Mouse (Mus musculus): Measurements from ENCODE around the gene Zbtb25. TPM values are rescaled to one million over a fixed set of nuclear protein-coding genes. Genes with fewer than 3 reads are reported as not detected.

Gene Zbtb25
- total and polyA plus RNA-seq, 3 experiments = 5.5 to 12.3 TPM; not detected in 1

- TF ChIP-seq TBP (IDR thresholded peaks at IDR 0.05; ENCODE audit: low read depth, low read length) (no peak), NRF1 (IDR thresholded peaks at IDR 0.05; ENCODE audit: insufficient read depth, low read depth, low read length, poor library complexity, severe bottlenecking) (no peak), NELFE (IDR thresholded peaks at IDR 0.05; ENCODE audit: low read depth, low read length) (no peak), GATA1 (IDR thresholded peaks at IDR 0.05; ENCODE audit: low read depth, low read length) (no peak), SMC3 (IDR thresholded peaks at IDR 0.05; ENCODE audit: low read depth, low read length) (no peak), POLR2A (IDR thresholded peaks at IDR 0.05; ENCODE audit: control insufficient read depth in 1 of 2, insufficient read depth in 1 of 2, low read depth in 1 of 2, low read length in 2 of 2, poor library complexity in 1 of 2) (no peak), ZNF384 (IDR thresholded peaks at IDR 0.05; ENCODE audit: low read depth, low read length) (no peak), MYB (IDR thresholded peaks at IDR 0.05; ENCODE audit: low read depth, low read length) (no peak), MEF2A (IDR thresholded peaks at IDR 0.05; ENCODE audit: extremely low read depth, insufficient replicate concordance, low read depth, low read length, poor library complexity, severe bottlenecking) (no peak), POLR2AphosphoS5 (IDR thresholded peaks at IDR 0.05; ENCODE audit: borderline replicate concordance, low read depth, low read length) (no peak), ZMIZ1 (IDR thresholded peaks at IDR 0.05; ENCODE audit: low read depth, low read length) (no peak), RAD21 (IDR thresholded peaks at IDR 0.05; ENCODE audit: low read depth, low read length) (no peak), JUND (IDR thresholded peaks at IDR 0.05; ENCODE audit: low read depth, low read length) (no peak), USF2 (IDR thresholded peaks at IDR 0.05; ENCODE audit: borderline replicate concordance in 1 of 2, insufficient read depth in 1 of 2, low read depth in 1 of 2, low read length in 2 of 2) (no peak), CHD1 (IDR thresholded peaks at IDR 0.05; ENCODE audit: low read depth, low read length) (no peak), CTCF (IDR thresholded peaks at IDR 0.05 in 2 of 3, conservative IDR thresholded peaks at IDR 0.05 in 1 of 3; ENCODE audit: control insufficient read depth in 1 of 3, insufficient read depth in 1 of 3, low read depth in 2 of 3, low read length in 3 of 3, poor library complexity in 1 of 3, severe bottlenecking in 1 of 3) (no peak), TAL1 (IDR thresholded peaks at IDR 0.05; ENCODE audit: low read length) (no peak), MXI1 (IDR thresholded peaks at IDR 0.05; ENCODE audit: low read depth, low read length) (no peak)
- H3K27me3 ChIP-seq (ENCODE audit: control insufficient read depth in 1 of 2, insufficient read depth in 2 of 2, low read length in 2 of 2) = no peaks in the 10 kb centered on the region
- H3K9me3 ChIP-seq (replicated peaks; ENCODE audit: insufficient read depth, low read length) = no peaks in the 10 kb centered on the region
- H3K4me1 ChIP-seq (ENCODE audit: control insufficient read depth in 1 of 2, insufficient read depth in 2 of 2, low read length in 2 of 2) = no peaks in the 10 kb centered on the region
- H3K9ac ChIP-seq (ENCODE audit: control insufficient read depth, low read depth, low read length, poor library complexity, severe bottlenecking) = no peak overlapping the region
- no peak for DNase-seq (ENCODE audit: low read depth, low spot score)
- no peak overlapping the region for H3K4me3 ChIP-seq (ENCODE audit: control insufficient read depth in 1 of 2, insufficient read depth in 1 of 2, low read depth in 2 of 2, low read length in 2 of 2)
- no peaks in the 10 kb centered on the region for H3K79me2 ChIP-seq (ENCODE audit: control insufficient read depth, insufficient read depth, low read length, poor library complexity)
- no peak overlapping the region for H3K27ac ChIP-seq (ENCODE audit: control insufficient read depth, low read depth, low read length)
- no peaks in the 10 kb centered on the region for H3K36me3 ChIP-seq (ENCODE audit: control insufficient read depth in 1 of 2, insufficient read depth in 2 of 2, low read length in 2 of 2)
These were observed 39.8 kb upstream of the Zbtb25 start for GRCm38 (mm10) chr12:76409166-76409565.

GRCm38 (mm10) chr12:76407184-76407583, 37.8 kb upstream of the Zbtb25 start:
- Histone ChIP-seq H3K79me2 (ENCODE audit: control insufficient read depth, insufficient read depth, low read length, poor library complexity) (no peaks in the 10 kb centered on the region; the same call in 1 of the 2 replicates), H3K4me3 (ENCODE audit: control insufficient read depth in 1 of 2, insufficient read depth in 1 of 2, low read depth in 2 of 2, low read length in 2 of 2) (no peak overlapping the region), H3K27ac (ENCODE audit: control insufficient read depth, low read depth, low read length) (no peak overlapping the region), H3K9me3 (replicated peaks; ENCODE audit: insufficient read depth, low read length) (no peaks in the 10 kb centered on the region), H3K36me3 (ENCODE audit: control insufficient read depth in 1 of 2, insufficient read depth in 2 of 2, low read length in 2 of 2) (peaks cover 0 to 5% of the 10 kb centered on the region in 2 experiments; a peak in 1 of 4 replicates), H3K9ac (ENCODE audit: control insufficient read depth, low read depth, low read length, poor library complexity, severe bottlenecking) (no peak overlapping the region), H3K4me1 (ENCODE audit: control insufficient read depth in 1 of 2, insufficient read depth in 2 of 2, low read length in 2 of 2) (peaks cover 2 to 3% of the 10 kb centered on the region in 2 experiments; a peak in 1 of 4 replicates), H3K27me3 (ENCODE audit: control insufficient read depth in 1 of 2, insufficient read depth in 2 of 2, low read length in 2 of 2) (no peaks in the 10 kb centered on the region)
- DNase-seq (ENCODE audit: low read depth, low spot score) = no peak
- TF ChIP-seq TAL1 (IDR thresholded peaks at IDR 0.05; ENCODE audit: low read length) (no peak), MAX (IDR thresholded peaks at IDR 0.05; ENCODE audit: low read length) (no peak), GABPA (IDR thresholded peaks at IDR 0.05; ENCODE audit: low read depth, low read length) (no peak), KAT2A (conservative IDR thresholded peaks at IDR 0.05; ENCODE audit: low read depth, low read length) (no peak), MAZ (IDR thresholded peaks at IDR 0.05; ENCODE audit: low read depth, low read length) (no peak), ZC3H11A (IDR thresholded peaks at IDR 0.05; ENCODE audit: low read depth, low read length) (no peak), NELFE (IDR thresholded peaks at IDR 0.05; ENCODE audit: low read depth, low read length) (no peak), BHLHE40 (IDR thresholded peaks at IDR 0.05; ENCODE audit: borderline replicate concordance, low read depth, low read length) (no peak), RCOR1 (IDR thresholded peaks at IDR 0.05; ENCODE audit: low read depth, low read length) (no peak)
